Mouse (Mus musculus) embryonic facial prominence, embryonic 13.5 days (tissue): ENCODE measurements around the gene Fkbp14. TPM values are rescaled to one million over a fixed set of nuclear protein-coding genes. Genes with fewer than 3 reads are reported as not detected.
A peak's percentile ranks its signal among the peaks of the same experiment; 100 is the strongest.

Experiments used
- ATAC-seq: fragments of 200-750 bp; cut with Nextera tagmentation; 2 replicates; pipeline ENCODE4 v1.8.0; 2017; ENCODE audit warnings: low read depth; ENCODE audit not compliant: insufficient number of reproducible peaks, insufficient read depth, low FRiP score, low TSS enrichment
- H3K27ac ChIP-seq: fragments of 300-500 bp; sonication (generic); 2 replicates; pipeline ENCODE4 v1.5.1; 2015; ENCODE audit warnings: moderate library complexity, mild to moderate bottlenecking, inconsistent platforms
- H3K27me3 ChIP-seq: fragments of 300-500 bp; sonication (generic); 2 replicates; pipeline ENCODE4 v1.6.1; 2015; ENCODE audit warnings: mild to moderate bottlenecking, inconsistent platforms
- H3K36me3 ChIP-seq: fragments of 300-500 bp; sonication (generic); 2 replicates; pipeline ENCODE4 v1.6.1; 2015; ENCODE audit warnings: mild to moderate bottlenecking, inconsistent platforms
- H3K4me1 ChIP-seq: fragments of 300-500 bp; sonication (generic); 2 replicates; pipeline ENCODE4 v1.6.1; 2015; ENCODE audit warnings: inconsistent platforms
- H3K4me2 ChIP-seq: fragments of 300-500 bp; sonication (generic); 2 replicates; pipeline ENCODE4 v1.6.1; 2015; ENCODE audit warnings: moderate library complexity, mild to moderate bottlenecking, inconsistent platforms
- H3K4me3 ChIP-seq: fragments of 300-500 bp; sonication (generic); 2 replicates; pipeline ENCODE4 v1.5.1; 2015; ENCODE audit warnings: mild to moderate bottlenecking, inconsistent platforms
- H3K9ac ChIP-seq: fragments of 300-500 bp; sonication (generic); 2 replicates; pipeline ENCODE4 v1.6.1; 2015; ENCODE audit warnings: mild to moderate bottlenecking, inconsistent platforms
- H3K9me3 ChIP-seq: fragments of 300-500 bp; sonication (generic); 2 replicates; pipeline ENCODE4 v1.6.1; 2016; ENCODE audit warnings: inconsistent platforms
- WGBS: fragments of 180-500 bp; shearing (Covaris S2); methylation state at CpG from one replicate; pipeline ENCODE4 v1.1.7; 2015; ENCODE audit warnings: mixed read lengths; 5-methylcytosine and 5-hydroxymethylcytosine counted together
- polyA plus RNA-seq: library from polyadenylated mRNA; unstranded; fragments of >200 nt; fragmentation: Nextera tagmentation; extraction: Ambion mirVana; gene quantifications from 2 replicates; pipeline ENCODE4 v1.2.1, GENCODE M21; 2015

Fkbp14 gene
- polyA plus RNA-seq, 1 experiment from 2014 or later, result 37.9 TPM

- Histone ChIP-seq H3K4me3 (no peak overlapping the region), H3K9ac (no peak overlapping the region), H3K27me3 (no peaks in the 10 kb centered on the region), H3K36me3 (peaks cover 14% of the 10 kb centered on the region), H3K4me1 (peaks cover 17% of the 10 kb centered on the region), H3K4me2 (no peak overlapping the region), H3K9me3 (no peaks in the 10 kb centered on the region), H3K27ac (no peak overlapping the region)
- WGBS, result 59% methylated on average over 4 of the region's 4 CpGs
- ATAC-seq, result no peak
These were observed 9.4 kb downstream of the Fkbp14 start for GRCm38 (mm10) chr6:54587683-54588082.

- H3K4me1 ChIP-seq, result peaks cover 14% of the 10 kb centered on the region
- H3K27ac ChIP-seq, result no peak overlapping the region
- 70% methylated on average over 8 of the region's 8 CpGs for WGBS
- ATAC-seq, result no peak
- no peak overlapping the region for H3K4me3 ChIP-seq
- peaks cover 19% of the 10 kb centered on the region for H3K36me3 ChIP-seq
- no peaks in the 10 kb centered on the region for H3K27me3 ChIP-seq
- H3K9me3 ChIP-seq, result no peaks in the 10 kb centered on the region
- H3K9ac ChIP-seq, result no peak overlapping the region
- H3K4me2 ChIP-seq, result no peak overlapping the region
These were observed 10.2 kb downstream of the Fkbp14 start for GRCm38 (mm10) chr6:54586911-54587310.

- Histone ChIP-seq H3K27me3 (no peaks in the 10 kb centered on the region), H3K27ac (no peak overlapping the region), H3K9me3 (no peaks in the 10 kb centered on the region), H3K9ac (no peak overlapping the region), H3K4me2 (no peak overlapping the region), H3K36me3 (peaks cover 19% of the 10 kb centered on the region), H3K4me1 (peaks cover 6% of the 10 kb centered on the region; the same call in 1 of the 2 replicates), H3K4me3 (no peak overlapping the region)
- ATAC-seq, result no peak
- 23% methylated on average over 2 of the region's 2 CpGs for WGBS
These were observed 10.9 kb downstream of the Fkbp14 start for GRCm38 (mm10) chr6:54586175-54586574.

- no peak overlapping the region for H3K27ac ChIP-seq
- H3K9ac ChIP-seq, result no peak overlapping the region
- no peaks in the 10 kb centered on the region for H3K36me3 ChIP-seq
- peaks cover 6% of the 10 kb centered on the region; the same call in 1 of the 2 replicates for H3K4me1 ChIP-seq
- no peaks in the 10 kb centered on the region for H3K27me3 ChIP-seq
- H3K9me3 ChIP-seq, result no peaks in the 10 kb centered on the region
- no peak overlapping the region for H3K4me2 ChIP-seq
- WGBS, result 42% methylated on average over 6 of the region's 6 CpGs
- no peak for ATAC-seq
- H3K4me3 ChIP-seq, result no peak overlapping the region
These were observed 23.7 kb downstream of the Fkbp14 start for GRCm38 (mm10) chr6:54573218-54573955.

- H3K27me3 ChIP-seq, result peaks cover 3% of the 10 kb centered on the region; the same call in 1 of the 2 replicates
- peaks cover 32% of the 10 kb centered on the region for H3K4me1 ChIP-seq
- H3K9me3 ChIP-seq, result no peaks in the 10 kb centered on the region
- H3K36me3 ChIP-seq, result no peaks in the 10 kb centered on the region
- ATAC-seq, result no peak
- H3K4me3 ChIP-seq, result no peak overlapping the region
- H3K4me2 ChIP-seq, result no peak overlapping the region
- H3K9ac ChIP-seq, result no peak overlapping the region
- H3K27ac ChIP-seq, result no peak overlapping the region
- whole genome bisulfite sequencing, result 21% methylated on average over 7 of the region's 7 CpGs
These were observed 27.3 kb downstream of the Fkbp14 start for GRCm38 (mm10) chr6:54569776-54570175.

GRCm38 (mm10) chr6:54566546-54566919, 30.6 kb downstream of the Fkbp14 start:
- 10% methylated on average over 6 of the region's 6 CpGs for WGBS
- Histone ChIP-seq H3K4me1 (peaks cover 37% of the 10 kb centered on the region), H3K9ac (peak overlapping the region; percentile 70), H3K4me3 (peak overlapping the region; percentile 54), H3K36me3 (no peaks in the 10 kb centered on the region), H3K27ac (peak overlapping the region; percentile 72; the same call in 1 of the 2 replicates), H3K9me3 (no peaks in the 10 kb centered on the region), H3K27me3 (peaks cover 3% of the 10 kb centered on the region; the same call in 1 of the 2 replicates), H3K4me2 (peak overlapping the region; percentile 95)
- ATAC-seq, result no peak

GRCm38 (mm10) chr6:54565665-54566545, 31.2 kb downstream of the Fkbp14 start, which contains the start of gene Scrn1:
Scrn1 (minus strand) TSS chr6:54566489.
- Histone ChIP-seq H3K27me3 (peaks cover 3% of the 10 kb centered on the region; the same call in 1 of the 2 replicates), H3K9ac (peak within 1 kb of the TSS; percentile 70), H3K36me3 (no peaks in the 10 kb centered on the region), H3K4me3 (peak within 1 kb of the TSS; percentile 54), H3K9me3 (no peaks in the 10 kb centered on the region), H3K4me1 (peaks cover 37% of the 10 kb centered on the region), H3K27ac (peak within 1 kb of the TSS; percentile 72), H3K4me2 (peak within 1 kb of the TSS; percentile 95)
- WGBS, result 1% methylated on average over 60 of the region's 60 CpGs
- peak; percentile 63; the same call in 1 of the 2 replicates for ATAC-seq

- H3K27ac ChIP-seq, result peak overlapping the region; percentile 57
- no peak; the same call in 1 of the 2 replicates for ATAC-seq
- WGBS, result 25% methylated on average over 3 of the region's 3 CpGs
These were observed 32.1 kb downstream of the Fkbp14 start for GRCm38 (mm10) chr6:54565012-54565411.

GRCm38 (mm10) chr6:54564506-54564991, 32.6 kb downstream of the Fkbp14 start:
- Histone ChIP-seq H3K9ac (no peak overlapping the region), H3K4me3 (0 out of 2 replicates have a peak overlapping the region, but pooled peaks have one; percentile 54), H3K27me3 (peaks cover 3% of the 10 kb centered on the region; the same call in 1 of the 2 replicates), H3K9me3 (no peaks in the 10 kb centered on the region), H3K36me3 (no peaks in the 10 kb centered on the region), H3K4me2 (peak overlapping the region; percentile 95), H3K27ac (0 out of 2 replicates have a peak overlapping the region, but pooled peaks have one; percentile 57), H3K4me1 (peaks cover 33% of the 10 kb centered on the region)
- ATAC-seq, result no peak
- 48% methylated on average over 9 of the region's 9 CpGs for WGBS

More at GRCm38 (mm10) chr6:54565012-54565411, 32.1 kb downstream of the Fkbp14 start:
- Histone ChIP-seq H3K36me3 (no peaks in the 10 kb centered on the region), H3K27me3 (peaks cover 3% of the 10 kb centered on the region; the same call in 1 of the 2 replicates), H3K9ac (no peak overlapping the region), H3K4me1 (peaks cover 37% of the 10 kb centered on the region), H3K4me2 (peak overlapping the region; percentile 95), H3K9me3 (no peaks in the 10 kb centered on the region), H3K4me3 (peak overlapping the region; percentile 54)

- Histone ChIP-seq H3K9ac (no peak overlapping the region), H3K4me2 (no peak overlapping the region), H3K9me3 (no peaks in the 10 kb centered on the region), H3K4me1 (peaks cover 33% of the 10 kb centered on the region), H3K36me3 (no peaks in the 10 kb centered on the region), H3K27ac (no peak overlapping the region), H3K27me3 (peaks cover 3% of the 10 kb centered on the region; the same call in 1 of the 2 replicates), H3K4me3 (no peak overlapping the region)
- 80% methylated on average over 4 of the region's 4 CpGs for WGBS
- ATAC-seq, result no peak
These were observed 33.5 kb downstream of the Fkbp14 start for GRCm38 (mm10) chr6:54563561-54563960.
